Mouse (Mus musculus) bone marrow macrophage, adult 2 months (primary cell): ENCODE results near the gene Lmtk2.

Experiments
- CTCF ChIP-seq: IDR thresholded peaks from 2 replicates; pipeline ENCODE4 v1.5.1; 2012; ENCODE audit warnings: low read depth, mild to moderate bottlenecking, low read length, moderate library complexity
- POLR2A ChIP-seq: IDR thresholded peaks from 2 replicates; pipeline ENCODE4 v1.6.1; 2012; ENCODE audit warnings: mild to moderate bottlenecking, low read depth, low read length, borderline replicate concordance

DNA sequence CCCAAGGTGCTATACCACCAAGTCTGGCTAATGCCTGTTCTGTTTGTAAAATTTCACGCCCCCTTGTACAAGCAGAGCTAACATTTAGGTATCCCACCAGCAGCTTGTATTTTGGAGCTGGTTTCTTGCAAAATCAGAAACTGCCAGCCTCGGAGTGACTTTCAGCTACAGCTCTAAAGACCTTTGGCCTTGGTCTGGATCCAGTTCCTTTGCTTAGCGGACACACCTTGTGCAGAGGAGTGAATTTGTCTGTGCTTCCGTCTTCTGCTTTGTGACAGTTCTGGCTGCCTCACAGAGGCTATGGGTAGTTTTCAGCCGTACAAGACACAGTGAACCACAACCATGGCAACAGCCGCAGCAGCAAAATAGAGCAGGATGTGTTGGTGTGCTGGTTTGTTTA is 45.9 kb upstream of the Lmtk2 start:
- TF ChIP-seq POLR2A (no peak), CTCF (no peak)
